Mouse (Mus musculus): ENCODE results near the gene Dleu7. TPM values are rescaled to one million over a fixed set of nuclear protein-coding genes. Genes with fewer than 3 reads are reported as not detected.
A peak's percentile ranks its signal among the peaks of the same experiment; 100 is the strongest.

Dleu7 gene
- total RNA-seq, 2 experiments from 2014 or later: 0.17 TPM; not detected in 1

DNA sequence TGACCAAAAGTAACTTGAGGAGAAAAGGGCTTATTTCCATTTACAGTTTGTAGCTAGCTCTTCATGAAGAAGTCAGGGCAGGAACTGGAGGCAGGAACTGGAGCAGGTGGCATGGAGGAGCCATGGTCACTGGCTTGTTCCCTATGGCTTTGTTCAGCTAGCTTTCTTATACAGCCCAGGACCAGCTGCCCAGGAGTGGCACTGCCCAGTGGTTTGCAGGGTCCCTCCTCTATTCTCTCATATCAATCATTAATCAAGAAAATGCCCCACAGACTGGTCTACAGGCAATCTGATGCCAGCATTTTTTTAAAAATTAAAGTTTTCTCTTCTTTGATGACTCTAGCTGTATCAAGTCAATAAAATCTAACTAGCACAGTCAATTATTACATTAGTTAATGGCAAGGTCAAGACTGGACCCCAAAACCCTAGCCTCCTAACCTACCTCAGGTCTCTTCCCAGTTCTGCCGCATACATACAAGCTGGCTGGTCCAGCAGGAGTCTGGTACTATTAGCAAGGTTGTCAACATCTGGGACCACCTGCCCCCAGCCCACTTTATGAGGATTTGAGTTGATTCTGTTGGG lies 1.4 kb downstream of the Dleu7 start:
- intact Hi-C loops (cut with DNase I): no loop called here
- no peak for DNase-seq

DNA sequence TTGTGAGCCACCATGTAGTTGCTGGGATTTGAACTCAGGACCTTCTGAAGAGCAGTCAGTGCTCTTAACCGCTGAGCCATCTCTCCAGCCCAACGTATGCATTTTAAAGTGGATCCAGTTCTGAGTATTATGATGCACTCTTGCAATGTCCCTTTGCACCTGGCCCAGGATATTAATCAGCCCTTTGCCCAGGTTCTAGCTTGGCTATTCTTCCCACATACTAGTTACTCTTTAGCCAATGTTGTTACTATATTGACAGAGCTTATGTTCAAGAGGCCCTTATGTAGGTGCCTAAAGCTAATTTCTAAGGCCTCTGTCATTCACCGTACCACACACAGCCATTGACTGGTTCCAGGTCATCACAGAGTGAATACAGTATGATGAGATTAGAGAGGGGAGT lies 4.1 kb downstream of the Dleu7 start:
- no peak for DNase-seq
- intact Hi-C loops (cut with DNase I): no loop called here

DNA sequence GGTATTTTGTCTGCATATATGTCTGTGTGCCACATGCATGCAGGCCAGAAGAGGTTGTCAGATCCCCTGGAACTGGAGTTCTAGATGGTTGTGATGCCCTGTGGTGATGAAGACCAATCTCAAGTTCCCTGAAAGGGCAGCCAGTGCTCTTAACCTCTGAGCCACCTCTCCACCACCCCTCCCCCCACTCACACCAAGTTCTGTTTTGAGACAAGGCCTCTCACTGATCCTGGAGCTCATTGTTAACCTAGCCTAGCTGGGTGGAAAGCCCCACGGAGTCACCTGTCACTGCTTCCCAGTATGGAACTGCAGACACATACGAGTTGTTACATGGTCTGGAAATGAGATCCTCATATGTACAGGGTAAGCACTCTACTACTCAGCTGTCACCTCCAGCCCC lies 9.9 kb downstream of the Dleu7 start:
- DNase-seq: no peak
- intact Hi-C loops (cut with DNase I): no loop called here

DNA sequence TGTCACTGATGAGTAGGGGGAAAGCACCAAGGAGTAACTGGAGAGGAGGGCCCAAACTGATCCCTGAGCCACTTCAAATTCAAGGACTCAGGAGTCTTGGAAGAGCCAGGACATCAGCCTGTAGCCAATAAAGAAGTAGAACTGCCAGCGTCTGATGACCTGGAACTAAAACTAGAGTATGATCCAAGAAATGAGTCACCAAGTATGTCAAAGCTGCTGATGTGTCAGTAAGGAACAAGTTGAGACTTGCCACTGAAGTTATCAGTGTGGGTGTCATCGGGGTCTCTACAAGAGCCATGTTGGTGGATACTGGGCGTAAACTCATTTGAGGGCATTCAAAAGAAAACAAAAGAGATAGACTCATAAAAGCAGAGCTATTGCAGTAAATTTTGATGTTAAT lies 19.2 kb downstream of the Dleu7 start:
- intact Hi-C loops (cut with DNase I): no loop called here
- no peak for DNase-seq

DNA sequence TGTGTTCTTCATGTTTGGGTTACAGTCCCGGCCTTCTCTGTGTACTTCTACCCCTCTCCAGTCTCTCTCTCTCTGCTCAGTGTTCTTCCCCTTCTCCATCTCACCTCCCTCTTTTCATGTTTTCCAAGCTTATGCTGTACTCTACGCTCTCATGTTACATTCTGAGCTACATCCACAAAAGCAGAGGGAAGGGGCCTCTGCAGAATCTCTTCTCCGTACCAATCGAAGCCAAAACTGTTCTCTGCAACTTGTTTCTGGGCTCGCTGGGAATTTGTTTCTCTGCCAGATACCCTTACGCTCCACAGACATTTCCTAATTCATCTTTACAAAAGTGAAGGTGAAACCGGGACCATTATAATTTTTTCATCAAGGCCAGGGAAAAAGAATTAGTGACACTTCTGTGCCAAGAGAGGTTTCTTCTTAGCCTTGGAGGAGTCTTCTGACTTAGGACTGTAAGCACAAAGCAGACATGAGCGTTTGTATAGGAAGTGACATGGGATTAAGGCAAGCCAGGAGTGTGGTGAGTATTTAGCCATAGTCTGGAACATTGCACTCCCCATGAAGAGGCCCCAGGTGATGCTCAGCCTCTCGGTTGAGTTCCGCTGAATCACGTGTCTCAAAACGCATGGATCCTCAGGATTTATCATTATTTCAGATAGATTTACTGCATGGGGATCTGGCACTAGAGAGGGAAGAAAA lies 22.0 kb downstream of the Dleu7 start:
- DNase-seq: no peak
- intact Hi-C loops (cut with DNase I): no loop called here

DNA sequence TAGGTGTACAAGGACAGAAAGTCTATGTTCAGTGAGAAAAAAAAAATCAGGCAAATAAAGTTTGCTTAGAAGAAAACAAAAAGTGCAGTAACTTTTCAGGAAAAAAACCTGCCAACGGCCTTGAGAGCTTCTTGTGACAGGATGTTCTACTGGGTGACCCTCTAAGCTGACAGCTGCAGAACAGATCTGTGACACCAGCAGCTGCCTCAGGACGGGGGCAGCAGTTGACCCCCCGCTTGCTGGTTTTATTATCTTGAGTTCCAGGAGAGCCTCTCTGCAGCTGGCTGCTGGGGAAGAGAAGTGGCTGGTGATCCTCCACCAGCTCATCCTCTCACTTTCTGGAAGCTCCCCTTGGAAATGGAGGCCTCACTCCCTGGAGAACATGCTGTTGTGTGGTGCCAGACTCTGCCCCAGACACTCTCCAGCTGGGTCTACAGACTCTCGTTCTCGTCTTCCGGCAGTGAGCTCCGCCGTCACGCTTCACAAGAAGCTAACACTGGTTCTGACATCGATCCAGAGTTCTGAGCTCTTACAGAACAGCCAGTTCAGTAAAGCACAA lies 33.8 kb downstream of the Dleu7 start:
- DNase-seq: peak; percentile 19 to 25
- intact Hi-C loops (cut with DNase I): loop anchor here (10.0 kb wide), 1 partner anchor 914 kb away; no protein-coding TSS in a partner anchor

DNA sequence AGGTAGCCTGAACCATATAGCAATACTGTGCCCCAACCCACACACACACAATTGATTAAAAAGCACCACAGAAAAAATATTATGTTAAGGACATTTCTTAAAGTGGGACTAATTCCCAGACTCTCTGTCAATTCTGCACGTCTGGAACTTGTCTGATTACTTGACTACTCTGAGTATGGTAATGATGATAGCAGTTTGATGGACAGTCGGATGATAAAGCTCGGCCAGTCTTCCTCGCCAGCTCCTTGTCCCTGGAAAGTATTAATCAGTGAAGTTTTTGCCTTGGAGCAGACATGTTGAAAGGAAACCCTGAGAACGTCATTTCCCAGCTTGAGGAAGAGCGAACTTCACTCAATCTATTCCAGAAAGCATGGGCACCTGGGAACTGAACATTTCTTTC lies 34.7 kb downstream of the Dleu7 start:
- DNase-seq: no peak
- intact Hi-C loops (cut with DNase I): loop anchor here (10.0 kb wide), 1 partner anchor 913 kb away; no protein-coding TSS in a partner anchor

DNA sequence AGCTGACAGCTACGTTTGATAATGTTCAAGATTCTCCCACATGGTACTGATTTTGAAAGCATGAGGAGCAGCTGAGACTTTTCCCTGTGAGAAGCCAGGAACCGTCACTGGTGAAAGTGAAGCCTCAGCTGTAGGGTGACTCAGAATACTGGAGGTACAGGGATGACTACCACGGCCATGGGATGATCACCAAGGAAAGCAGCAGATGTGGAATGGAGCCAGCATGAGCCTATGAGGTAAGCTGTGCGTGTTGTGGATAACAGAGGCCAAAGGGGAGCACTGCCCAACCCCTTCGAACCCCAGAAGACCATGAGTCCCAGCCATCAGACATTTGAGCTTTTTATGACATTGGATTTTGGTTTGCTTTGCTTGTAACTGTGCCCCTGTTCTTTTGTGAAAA lies 36.8 kb downstream of the Dleu7 start:
- intact Hi-C loops (cut with DNase I): loop anchor here (10.0 kb wide), 1 partner anchor 911 kb away; no protein-coding TSS in a partner anchor
- DNase-seq: no peak

DNA sequence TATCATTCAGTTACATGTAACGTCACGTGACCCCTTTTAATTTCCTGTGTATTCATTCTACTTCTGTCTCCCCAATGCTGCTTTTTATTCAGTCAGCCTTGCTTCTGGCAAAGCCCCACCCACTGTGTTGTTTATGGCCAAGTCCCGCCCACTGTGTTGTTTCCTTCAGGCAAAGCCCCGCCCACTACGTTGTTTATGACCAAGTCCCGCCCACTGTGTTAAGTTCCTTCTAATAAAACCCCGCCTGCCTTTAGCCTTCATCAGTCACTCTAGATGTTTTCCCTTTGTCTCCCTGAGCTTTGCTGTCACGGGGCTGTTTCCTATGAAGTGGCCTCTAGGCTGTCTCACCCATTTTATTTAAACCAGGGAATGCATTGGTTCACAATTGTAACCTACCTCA lies 38.5 kb downstream of the Dleu7 start:
- DNase-seq: no peak
- intact Hi-C loops (cut with DNase I): loop anchor here (5.0 to 10.0 kb wide), 4 partner anchors 212 to 910 kb away; no protein-coding TSS in a partner anchor

DNA sequence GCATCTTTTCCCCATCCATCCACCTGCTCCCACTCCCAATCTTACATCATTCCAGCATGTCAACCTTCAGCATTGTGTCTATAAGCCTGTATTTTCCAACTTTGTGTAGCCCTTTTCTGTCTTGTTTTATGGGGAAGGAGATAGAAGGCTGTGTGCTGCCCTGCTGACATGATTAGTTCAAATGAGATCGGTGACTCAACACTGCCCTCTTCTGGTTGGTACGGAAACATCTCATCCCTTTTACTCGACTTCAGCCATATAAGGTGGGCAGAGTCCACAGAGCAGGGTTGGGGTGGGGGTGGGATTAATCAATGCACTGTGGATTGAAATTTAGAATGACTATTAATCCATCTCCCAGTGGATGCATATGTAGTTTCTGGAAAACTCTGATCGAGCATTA lies 40.8 kb downstream of the Dleu7 start:
- intact Hi-C loops (cut with DNase I): loop anchor here (1.0 to 10.0 kb wide), 5 partner anchors 205 to 907 kb away; no protein-coding TSS in a partner anchor
- peak; percentile 56 to 73 for DNase-seq

DNA sequence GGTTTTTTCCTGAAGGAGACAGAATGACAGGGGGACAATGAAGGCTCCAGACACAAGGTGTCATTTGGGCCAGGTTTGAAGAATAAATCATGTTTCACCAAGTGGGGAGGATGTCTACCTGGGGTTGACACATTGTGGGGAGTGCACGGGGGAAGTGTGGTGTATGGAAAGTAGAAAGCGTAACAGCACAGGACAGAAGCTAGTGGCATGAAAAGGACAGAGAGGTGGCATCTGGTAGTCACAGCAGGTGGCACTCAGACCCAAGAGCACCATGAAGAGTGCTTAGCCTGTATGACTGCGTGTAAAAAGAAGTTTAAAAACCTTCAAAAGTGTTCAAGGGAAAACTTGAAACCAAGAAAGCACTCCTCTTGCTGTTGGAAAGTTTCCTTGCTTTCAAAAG lies 42.8 kb downstream of the Dleu7 start:
- intact Hi-C loops (cut with DNase I): loop anchor here (5.0 to 10.0 kb wide), 4 partner anchors 208 to 905 kb away; no protein-coding TSS in a partner anchor
- DNase-seq: no peak

DNA sequence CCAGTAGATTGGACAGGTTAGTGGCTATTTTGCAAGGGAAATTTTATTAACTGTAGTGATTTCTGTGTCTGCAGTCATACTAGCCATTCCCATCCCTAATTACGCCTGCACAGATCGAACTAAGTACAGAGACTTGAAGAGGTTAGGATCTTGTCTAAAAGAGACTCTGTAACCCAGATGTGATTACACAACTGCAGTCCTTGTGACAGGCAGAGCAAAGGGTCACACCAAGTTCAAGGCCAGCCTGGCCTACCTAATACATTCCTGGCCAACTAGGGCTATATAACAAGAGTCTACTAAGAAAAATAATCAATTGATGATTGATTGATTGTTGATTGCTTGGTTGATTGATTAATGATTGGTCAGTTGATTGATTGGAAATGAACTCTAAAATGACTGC lies 43.6 kb downstream of the Dleu7 start:
- no peak for DNase-seq
- intact Hi-C loops (cut with DNase I): no loop called here

DNA sequence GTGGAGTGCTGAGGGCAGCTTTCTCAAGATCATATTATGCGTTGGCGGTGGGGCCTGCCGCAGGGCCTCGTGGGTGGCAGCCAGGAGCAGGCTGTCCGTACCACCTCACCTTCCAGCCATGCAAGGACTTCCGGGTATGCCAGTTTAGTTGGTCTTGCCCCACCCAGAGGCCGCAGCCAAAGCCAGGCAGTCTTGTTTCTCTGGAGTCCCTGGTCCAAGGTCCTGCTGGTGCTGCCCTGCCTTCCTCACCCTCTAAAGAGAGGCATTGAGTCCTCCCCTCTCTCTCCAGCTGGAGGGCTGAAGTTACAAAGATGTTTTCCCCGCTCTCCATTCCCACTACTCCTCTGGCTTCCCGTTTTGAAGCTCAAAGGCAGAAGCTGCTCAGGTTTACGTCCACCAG lies 44.1 kb downstream of the Dleu7 start:
- intact Hi-C loops (cut with DNase I): no loop called here
- DNase-seq: no peak

DNA sequence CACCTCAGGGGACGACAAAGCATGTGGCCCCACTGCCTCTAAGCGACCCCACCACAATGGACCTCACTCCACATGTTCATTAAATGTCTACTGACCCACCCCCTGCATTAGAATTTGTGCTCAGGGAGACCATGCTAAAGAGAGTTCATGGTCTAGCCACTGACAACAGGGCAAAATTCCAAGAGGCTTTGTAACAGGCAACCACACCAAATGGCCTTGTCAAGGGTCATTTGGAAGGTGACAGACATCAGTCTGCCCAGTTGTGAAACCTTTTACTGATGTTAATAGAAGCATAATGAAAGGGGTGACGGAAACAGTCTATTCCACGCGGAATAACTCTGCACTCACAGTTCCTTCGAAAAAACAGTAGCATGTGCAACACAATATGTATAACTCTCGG lies 44.5 kb downstream of the Dleu7 start:
- no peak for DNase-seq
- intact Hi-C loops (cut with DNase I): no loop called here

DNA sequence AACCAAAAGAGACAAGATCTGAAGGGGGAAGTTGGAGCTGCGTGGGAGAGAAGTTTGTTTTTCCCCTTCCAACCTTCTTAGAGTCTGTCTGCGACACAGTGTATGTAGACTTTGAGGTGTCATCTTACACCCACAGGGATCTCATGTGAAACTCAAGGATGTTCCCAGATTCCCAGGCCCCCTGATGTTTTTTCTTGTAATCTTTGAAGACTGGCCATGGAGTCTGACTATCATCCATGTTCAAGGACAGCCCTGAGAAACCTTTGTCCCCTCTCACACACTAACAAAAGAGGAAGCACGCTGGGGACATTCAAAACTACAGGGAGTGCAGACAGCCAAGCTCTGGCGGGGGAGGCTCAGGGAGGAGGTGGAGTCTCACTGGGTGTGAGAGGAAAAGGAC lies 47.3 kb downstream of the Dleu7 start:
- intact Hi-C loops (cut with DNase I): no loop called here
- DNase-seq: no peak

DNA sequence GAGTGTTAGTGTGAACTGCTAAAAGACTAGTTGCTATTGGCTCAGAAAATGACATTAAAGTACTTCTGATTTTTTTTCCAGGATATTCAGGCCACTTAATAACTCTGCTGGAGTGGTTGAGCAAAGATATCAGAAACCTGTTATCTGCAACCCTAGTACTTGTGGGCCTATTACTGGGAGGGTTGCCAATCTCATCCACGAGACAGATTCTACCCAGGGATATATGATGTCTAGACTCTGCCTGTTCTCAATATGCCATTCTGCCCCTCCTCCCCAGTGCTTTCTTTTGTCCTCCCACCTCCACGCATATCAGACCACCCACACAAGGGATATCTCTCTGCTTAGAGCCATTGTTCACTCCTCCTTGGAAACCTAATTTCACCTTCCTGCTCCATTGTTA lies 49.3 kb downstream of the Dleu7 start:
- no peak for DNase-seq
- intact Hi-C loops (cut with DNase I): no loop called here

DNA sequence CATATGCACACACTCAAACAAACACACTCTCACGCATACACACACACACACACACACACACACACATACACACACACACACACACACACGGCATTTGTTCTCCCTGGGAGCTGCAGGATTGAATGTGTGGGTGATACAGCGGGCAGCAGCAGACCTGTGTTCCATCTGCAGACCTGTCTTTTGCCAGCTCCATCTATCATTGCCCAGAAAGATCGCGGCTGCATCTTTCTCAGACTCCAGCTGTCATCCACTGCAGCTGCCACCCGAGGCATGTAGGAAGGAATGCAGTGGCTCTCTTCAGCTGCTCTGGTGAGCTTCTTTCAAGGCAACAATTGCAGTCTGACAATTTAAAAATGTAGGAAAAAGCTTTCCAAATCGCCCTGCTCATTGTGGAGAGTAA lies 56.9 kb downstream of the Dleu7 start:
- intact Hi-C loops (cut with DNase I): no loop called here
- DNase-seq: no peak

DNA sequence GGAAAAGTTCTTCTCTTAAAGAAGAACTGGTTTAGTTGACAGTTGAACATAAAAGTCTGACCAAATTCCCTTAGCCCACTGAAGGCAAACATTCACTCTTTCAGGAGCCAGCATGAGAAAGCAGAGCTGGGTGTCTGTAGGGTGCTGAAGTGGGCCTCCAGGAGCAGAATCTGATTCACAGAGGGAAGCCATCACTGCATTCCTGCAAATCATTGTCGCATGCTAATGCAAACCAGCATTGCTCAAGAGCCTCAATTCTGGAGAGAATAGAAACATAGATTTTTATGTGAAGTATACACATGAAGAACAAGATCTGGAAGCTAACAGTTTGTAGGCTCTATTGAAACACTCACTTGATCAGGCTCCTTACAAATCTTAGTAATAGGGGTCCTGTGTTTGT lies 57.6 kb downstream of the Dleu7 start:
- no peak for DNase-seq
- intact Hi-C loops (cut with DNase I): no loop called here

DNA sequence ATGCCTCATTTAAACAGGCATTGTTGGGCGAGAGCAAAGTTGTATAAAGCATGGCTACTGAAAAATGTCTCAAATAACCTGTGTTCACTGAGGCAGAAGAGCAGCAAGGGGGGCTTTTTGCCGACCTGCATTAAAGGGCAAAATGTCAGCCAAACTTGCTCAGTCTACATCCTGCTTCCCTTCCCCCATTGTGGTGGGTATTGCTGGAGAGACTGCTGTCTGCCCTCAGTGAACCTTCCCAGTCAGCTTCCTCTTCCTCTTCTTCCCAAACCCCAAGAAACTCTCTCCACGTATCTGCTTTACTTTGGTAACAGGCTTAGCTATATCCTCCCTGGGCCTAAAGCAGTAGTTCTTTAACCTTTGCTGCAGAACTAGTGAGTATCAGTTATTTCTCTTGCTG lies 61.9 kb downstream of the Dleu7 start:
- intact Hi-C loops (cut with DNase I): no loop called here
- DNase-seq: no peak

DNA sequence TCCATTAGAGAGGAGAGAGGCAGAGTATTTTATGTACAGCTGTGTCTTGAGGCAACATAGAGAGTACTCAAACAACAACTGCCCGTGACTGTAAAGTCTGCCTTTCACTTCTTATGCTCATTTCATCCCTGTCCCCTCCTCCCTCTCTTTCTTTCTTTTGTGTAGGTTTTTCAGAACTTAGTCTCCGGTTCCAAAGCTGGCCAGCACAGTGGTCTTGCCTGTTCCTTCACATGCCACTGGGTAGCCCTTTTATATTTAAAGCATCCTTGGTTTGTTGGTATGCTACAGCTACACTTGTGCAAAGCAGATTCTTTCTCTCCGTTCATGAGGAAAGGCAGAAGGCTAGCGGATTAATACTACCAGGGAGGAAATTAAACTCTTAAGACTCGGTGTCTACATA lies 65.7 kb downstream of the Dleu7 start:
- intact Hi-C loops (cut with DNase I): no loop called here
- DNase-seq: no peak

DNA sequence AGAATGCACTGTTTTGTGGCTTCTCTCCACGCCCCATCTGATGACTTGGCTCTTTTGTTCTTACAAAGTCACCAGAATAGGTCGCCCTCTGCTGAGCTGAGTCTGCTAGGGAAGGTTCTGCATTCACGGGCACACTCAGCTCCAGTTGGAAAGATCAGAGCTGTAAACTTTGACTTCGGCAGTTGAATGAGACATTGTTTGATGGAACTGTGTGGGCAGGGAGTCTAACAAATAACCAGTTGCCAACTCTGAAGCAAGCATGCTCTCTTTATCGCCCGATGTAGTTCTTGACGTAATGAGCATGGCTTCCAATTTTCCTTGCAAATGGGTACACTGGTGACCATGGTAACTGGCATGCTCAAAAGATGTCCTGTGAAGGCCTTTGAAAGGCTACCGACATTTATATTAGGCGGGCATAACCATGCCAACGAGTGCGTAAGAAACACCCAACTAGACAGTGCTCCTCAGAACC lies 66.2 kb downstream of the Dleu7 start:
- intact Hi-C loops (cut with DNase I): no loop called here

More for the DNA sequence above, 66.2 kb downstream of the Dleu7 start:
- peak in 1 of 2 experiments; percentile 16 for DNase-seq

Data from heart, postnatal 14 days (tissue).